Mouse (Mus musculus): ENCODE measurements around the gene Prrt1. TPM values are rescaled to one million over a fixed set of nuclear protein-coding genes. Genes with fewer than 3 reads are reported as not detected.

The Prrt1 gene
- polyA plus RNA-seq, 2 experiments, result 0.04 TPM; not detected in 1

DNA sequence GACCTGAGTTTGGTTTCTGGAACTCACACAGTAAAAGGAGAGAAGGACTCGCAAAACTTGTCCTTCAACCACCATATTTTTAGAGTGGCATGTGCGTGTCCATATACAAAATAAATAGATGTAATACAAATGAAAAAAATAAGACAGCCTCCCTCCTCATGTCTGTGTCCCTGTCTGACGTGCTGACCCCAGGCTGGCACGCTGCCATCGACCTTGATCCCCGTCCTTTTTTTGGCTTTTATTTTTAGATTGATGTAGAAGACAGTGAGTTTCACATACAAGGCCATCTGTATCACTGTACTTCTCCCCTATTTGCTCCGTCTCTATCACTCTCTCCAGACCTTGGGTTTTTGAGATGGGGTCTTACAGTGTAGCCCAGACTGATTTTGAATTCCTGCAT is 35.1 kb downstream of the Prrt1 start:
- WGBS (ENCODE audit: insufficient replicate concordance), result 60% methylated on average over 7 of the region's 7 CpGs
- Histone ChIP-seq H3K27ac (no peak overlapping the region), H3K27me3 (ENCODE audit: control insufficient read depth, insufficient read depth, low read length) (peaks cover 16% of the 10 kb centered on the region), H3K4me2 (ENCODE audit: low read depth) (no peak overlapping the region), H3K4me3 (ENCODE audit: insufficient read depth in 1 of 2, low read depth in 2 of 2, low read length in 2 of 2) (no peak overlapping the region), H3K4me1 (replicated peaks; ENCODE audit: control insufficient read depth in 2 of 2, insufficient read depth in 2 of 2, low read length in 1 of 2) (no peaks in the 10 kb centered on the region), H3K9me3 (ENCODE audit: control insufficient read depth, low read length) (no peaks in the 10 kb centered on the region), H3K36me3 (replicated peaks; ENCODE audit: control insufficient read depth, insufficient read depth, low read depth) (no peaks in the 10 kb centered on the region), H3K9ac (replicated peaks) (no peak overlapping the region)
- ATAC-seq (ENCODE audit: insufficient read depth) (no peak), DNase-seq (ENCODE audit: low read depth in 3 of 3, low spot score in 3 of 3) (no peak)
- TF ChIP-seq CTCF (IDR thresholded peaks at IDR 0.05; ENCODE audit: low read depth), result no peak
- no peak for TF ChIP-seq EP300 (IDR thresholded peaks at IDR 0.05; ENCODE audit: low read depth)

DNA sequence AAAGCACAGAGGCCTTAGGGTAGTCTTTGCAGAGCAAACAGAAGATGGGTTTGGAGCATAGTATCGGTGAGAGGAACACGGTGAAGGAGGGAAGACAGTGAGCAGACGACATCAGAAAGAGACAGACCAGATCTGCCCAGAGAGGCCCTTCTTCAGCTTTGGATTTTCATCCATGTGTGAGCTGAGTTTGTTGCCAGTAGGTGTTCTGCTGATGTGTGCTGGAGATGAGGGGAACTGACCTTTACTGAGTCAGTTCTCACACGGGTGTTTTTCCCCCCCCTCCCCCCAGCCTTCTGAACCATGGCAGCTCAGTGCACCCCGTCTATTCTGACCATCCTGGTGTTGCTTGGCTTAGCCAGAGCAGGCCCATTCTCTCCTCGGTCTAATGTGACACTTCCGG is 40.9 kb downstream of the Prrt1 start, which contains the start of gene Tnxb:
TSS of gene Tnxb (plus strand) at position 301 of the 400 bp plus-strand sequence.
- no peak for DNase-seq (ENCODE audit: low read depth in 3 of 3, low spot score in 3 of 3)
- Histone ChIP-seq H3K4me3 (ENCODE audit: insufficient read depth in 1 of 2, low read depth in 2 of 2, low read length in 2 of 2) (no peak within 1 kb of the TSS), H3K27ac (no peak within 1 kb of the TSS), H3K36me3 (replicated peaks; ENCODE audit: control insufficient read depth, insufficient read depth, low read depth) (no peaks in the 10 kb centered on the region), H3K9me3 (ENCODE audit: control insufficient read depth, low read length) (no peaks in the 10 kb centered on the region), H3K4me1 (replicated peaks; ENCODE audit: control insufficient read depth in 2 of 2, insufficient read depth in 2 of 2, low read length in 1 of 2) (no peaks in the 10 kb centered on the region), H3K4me2 (ENCODE audit: low read depth) (no peak within 1 kb of the TSS), H3K9ac (replicated peaks) (no peak within 1 kb of the TSS), H3K27me3 (ENCODE audit: control insufficient read depth, insufficient read depth, low read length) (peaks cover 39% of the 10 kb centered on the region)
- ATAC-seq (ENCODE audit: insufficient read depth), result no peak
- 44% methylated on average over 7 of the region's 7 CpGs for WGBS (ENCODE audit: insufficient replicate concordance)
- TF ChIP-seq EP300 (IDR thresholded peaks at IDR 0.05; ENCODE audit: low read depth) (no peak), CTCF (IDR thresholded peaks at IDR 0.05; ENCODE audit: low read depth) (no peak)

DNA sequence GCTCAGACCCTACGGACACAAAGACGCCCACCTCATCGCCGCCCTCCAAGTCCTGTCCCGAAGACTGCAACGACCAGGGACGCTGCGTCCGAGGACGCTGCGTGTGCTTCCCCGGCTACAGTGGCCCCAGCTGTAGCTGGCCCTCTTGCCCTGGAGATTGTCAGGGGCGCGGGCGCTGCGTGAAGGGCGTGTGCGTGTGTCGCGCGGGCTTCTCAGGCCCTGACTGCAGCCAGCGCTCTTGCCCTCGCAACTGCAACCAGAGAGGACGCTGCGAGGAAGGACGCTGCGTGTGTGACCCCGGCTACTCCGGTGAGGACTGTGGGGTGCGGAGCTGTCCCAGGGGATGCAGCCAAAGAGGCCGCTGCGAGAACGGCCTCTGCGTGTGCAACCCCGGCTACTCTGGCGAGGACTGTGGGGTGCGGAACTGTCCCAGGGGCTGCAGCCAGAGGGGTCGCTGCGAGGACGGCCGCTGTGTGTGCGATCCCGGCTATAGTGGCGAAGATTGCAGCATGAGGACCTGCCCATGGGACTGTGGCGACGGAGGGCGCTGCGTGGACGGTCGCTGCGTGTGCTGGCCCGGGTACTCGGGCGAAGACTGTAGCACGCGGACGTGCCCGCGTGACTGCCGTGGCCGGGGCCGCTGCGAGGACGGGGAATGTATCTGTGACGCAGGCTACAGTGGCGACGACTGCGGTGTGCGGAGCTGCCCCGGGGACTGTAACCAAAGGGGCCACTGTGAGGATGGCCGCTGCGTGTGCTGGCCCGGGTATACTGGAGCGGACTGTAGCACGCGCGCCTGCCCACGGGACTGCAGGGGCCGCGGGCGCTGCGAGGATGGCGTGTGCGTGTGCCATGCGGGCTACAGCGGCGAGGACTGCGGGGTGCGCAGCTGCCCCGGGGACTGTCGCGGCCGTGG is 42.1 kb downstream of the Prrt1 start:
- Histone ChIP-seq H3K4me2 (ENCODE audit: low read depth) (no peak overlapping the region), H3K36me3 (replicated peaks; ENCODE audit: control insufficient read depth, insufficient read depth, low read depth) (no peaks in the 10 kb centered on the region), H3K4me3 (ENCODE audit: insufficient read depth in 1 of 2, low read depth in 2 of 2, low read length in 2 of 2) (no peak overlapping the region), H3K9me3 (ENCODE audit: control insufficient read depth, low read length) (no peaks in the 10 kb centered on the region), H3K27me3 (ENCODE audit: control insufficient read depth, insufficient read depth, low read length) (peaks cover 39% of the 10 kb centered on the region), H3K4me1 (replicated peaks; ENCODE audit: control insufficient read depth in 2 of 2, insufficient read depth in 2 of 2, low read length in 1 of 2) (no peaks in the 10 kb centered on the region), H3K9ac (replicated peaks) (no peak overlapping the region), H3K27ac (no peak overlapping the region)
- TF ChIP-seq CTCF (IDR thresholded peaks at IDR 0.05; ENCODE audit: low read depth), result no peak
- TF ChIP-seq EP300 (IDR thresholded peaks at IDR 0.05; ENCODE audit: low read depth), result no peak
- no peak for ATAC-seq (ENCODE audit: insufficient read depth)
- no peak for DNase-seq (ENCODE audit: low read depth in 3 of 3, low spot score in 3 of 3)
- 17% methylated on average over 93 of the region's 93 CpGs for WGBS (ENCODE audit: insufficient replicate concordance)

DNA sequence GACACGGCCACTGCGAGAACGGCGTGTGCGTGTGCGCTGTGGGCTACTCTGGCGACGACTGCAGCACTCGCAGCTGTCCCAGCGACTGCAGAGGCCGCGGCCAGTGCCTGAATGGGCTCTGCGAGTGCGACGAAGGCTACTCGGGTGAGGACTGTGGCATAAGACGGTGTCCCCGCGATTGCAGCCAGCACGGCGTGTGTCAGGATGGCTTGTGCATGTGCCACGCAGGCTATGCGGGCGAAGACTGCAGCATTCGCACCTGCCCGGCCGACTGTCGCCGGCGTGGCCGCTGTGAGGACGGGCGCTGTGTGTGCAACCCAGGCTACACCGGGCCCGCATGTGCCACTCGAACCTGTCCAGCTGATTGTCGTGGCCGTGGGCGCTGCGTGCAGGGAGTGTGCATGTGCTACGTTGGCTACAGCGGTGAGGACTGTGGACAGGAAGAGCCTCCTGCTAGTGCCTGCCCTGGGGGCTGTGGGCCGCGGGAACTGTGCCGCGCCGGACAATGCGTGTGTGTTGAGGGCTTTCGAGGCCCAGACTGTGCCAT is 43.0 kb downstream of the Prrt1 start:
- Histone ChIP-seq H3K4me2 (ENCODE audit: low read depth) (no peak overlapping the region), H3K9ac (replicated peaks) (no peak overlapping the region), H3K27me3 (ENCODE audit: control insufficient read depth, insufficient read depth, low read length) (peaks cover 39% of the 10 kb centered on the region), H3K36me3 (replicated peaks; ENCODE audit: control insufficient read depth, insufficient read depth, low read depth) (no peaks in the 10 kb centered on the region), H3K9me3 (ENCODE audit: control insufficient read depth, low read length) (no peaks in the 10 kb centered on the region), H3K27ac (no peak overlapping the region), H3K4me3 (ENCODE audit: insufficient read depth in 1 of 2, low read depth in 2 of 2, low read length in 2 of 2) (no peak overlapping the region), H3K4me1 (replicated peaks; ENCODE audit: control insufficient read depth in 2 of 2, insufficient read depth in 2 of 2, low read length in 1 of 2) (no peaks in the 10 kb centered on the region)
- no peak for DNase-seq (ENCODE audit: low read depth in 3 of 3, low spot score in 3 of 3)
- TF ChIP-seq CTCF (IDR thresholded peaks at IDR 0.05; ENCODE audit: low read depth) (no peak), EP300 (IDR thresholded peaks at IDR 0.05; ENCODE audit: low read depth) (no peak)
- 32% methylated on average over 49 of the region's 49 CpGs for WGBS (ENCODE audit: insufficient replicate concordance)
- ATAC-seq (ENCODE audit: insufficient read depth), result no peak

DNA sequence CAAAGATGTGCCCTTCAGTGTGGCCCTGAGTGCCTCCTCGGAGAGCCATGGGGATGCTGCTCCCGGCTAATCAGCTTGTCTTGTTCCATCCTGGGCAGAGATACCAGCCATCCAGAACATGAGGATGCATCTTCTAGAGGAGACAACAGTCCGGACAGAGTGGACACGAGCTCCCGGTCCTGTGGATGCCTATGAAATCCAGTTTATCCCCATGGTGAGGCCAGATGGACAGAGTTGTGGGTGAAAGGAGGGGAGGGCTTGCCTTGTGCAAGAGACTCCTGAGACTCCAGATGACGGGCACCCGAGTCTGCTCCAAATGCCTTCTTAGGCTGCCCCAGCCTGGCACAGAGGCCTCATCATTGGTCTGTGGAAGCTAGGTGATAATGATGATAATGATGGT is 43.8 kb downstream of the Prrt1 start:
- Histone ChIP-seq H3K4me1 (replicated peaks; ENCODE audit: control insufficient read depth in 2 of 2, insufficient read depth in 2 of 2, low read length in 1 of 2) (no peaks in the 10 kb centered on the region), H3K27me3 (ENCODE audit: control insufficient read depth, insufficient read depth, low read length) (peaks cover 39% of the 10 kb centered on the region), H3K9ac (replicated peaks) (no peak overlapping the region), H3K4me3 (ENCODE audit: insufficient read depth in 1 of 2, low read depth in 2 of 2, low read length in 2 of 2) (no peak overlapping the region), H3K36me3 (replicated peaks; ENCODE audit: control insufficient read depth, insufficient read depth, low read depth) (no peaks in the 10 kb centered on the region), H3K4me2 (ENCODE audit: low read depth) (no peak overlapping the region), H3K9me3 (ENCODE audit: control insufficient read depth, low read length) (no peaks in the 10 kb centered on the region), H3K27ac (no peak overlapping the region)
- WGBS (ENCODE audit: insufficient replicate concordance), result 62% methylated on average over 7 of the region's 7 CpGs
- no peak for DNase-seq (ENCODE audit: low read depth in 3 of 3, low spot score in 3 of 3)
- no peak for ATAC-seq (ENCODE audit: insufficient read depth)
- TF ChIP-seq EP300 (IDR thresholded peaks at IDR 0.05; ENCODE audit: low read depth) (no peak), CTCF (IDR thresholded peaks at IDR 0.05; ENCODE audit: low read depth) (no peak)
